Mouse (Mus musculus) brain, embryonic 14.5 days (tissue): ENCODE measurements around the gene Sbk3. TPM values are rescaled to one million over a fixed set of nuclear protein-coding genes. Genes with fewer than 3 reads are reported as not detected.

Experiments
- DNase-seq: peaks from one replicate; pipeline ENCODE4 v3.0.0-alpha.2; 2011; ENCODE audit warnings: low read depth
- CTCF ChIP-seq: fragments of 200-500 bp; IDR thresholded peaks from 2 replicates; pipeline ENCODE4 v1.5.1; 2012; ENCODE audit warnings: inconsistent platforms, mild to moderate bottlenecking, moderate library complexity, borderline replicate concordance; ENCODE audit not compliant: insufficient read depth, insufficient read length; ENCODE audit errors: extremely low read depth
- POLR2A ChIP-seq: fragments of 200-500 bp; IDR thresholded peaks from 2 replicates; pipeline ENCODE4 v1.6.1; 2012; ENCODE audit warnings: mild to moderate bottlenecking, inconsistent platforms, borderline replicate concordance; ENCODE audit not compliant: poor library complexity, insufficient read depth, insufficient read length, severe bottlenecking; ENCODE audit errors: extremely low read depth
- polyA plus RNA-seq: library from polyadenylated mRNA; depleted of rRNA; stranded (reverse); fragments of >200 nt; gene quantifications from 2 replicates; pipeline ENCODE4 v1.2.3, GENCODE M21; 2012; rRNA removed

Sbk3 gene
- polyA plus RNA-seq, 1 experiment: 2.0 TPM

GRCm38 (mm10) chr7:4919096-4919495, 51.9 kb downstream of the Sbk3 start:
- no peak for DNase-seq
- TF ChIP-seq CTCF: no peak
- TF ChIP-seq POLR2A: no peak

DNA sequence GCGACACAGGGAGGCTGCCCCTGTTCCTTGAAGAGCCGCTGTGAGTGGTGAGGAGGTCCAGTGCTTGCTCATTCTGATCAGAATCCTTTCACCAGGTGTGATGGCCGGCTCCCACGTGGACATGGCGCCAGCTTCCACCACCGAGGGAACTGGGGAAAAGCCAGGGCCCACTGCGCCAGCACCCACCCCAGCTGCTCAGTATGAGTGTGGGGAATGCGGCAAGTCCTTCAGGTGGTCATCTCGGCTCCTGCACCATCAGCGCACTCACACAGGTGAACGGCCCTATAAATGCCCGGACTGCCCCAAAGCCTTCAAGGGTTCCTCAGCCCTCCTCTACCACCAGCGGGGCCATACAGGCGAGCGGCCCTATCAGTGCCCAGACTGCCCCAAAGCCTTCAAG, 52.3 kb downstream of the Sbk3 start:
- no peak for DNase-seq
- no peak for TF ChIP-seq POLR2A
- TF ChIP-seq CTCF: no peak

- no peak for DNase-seq
- TF ChIP-seq CTCF: no peak
- TF ChIP-seq POLR2A: no peak
Observed at GRCm38 (mm10) chr7:4917494-4917893, 53.5 kb downstream of the Sbk3 start.

DNA sequence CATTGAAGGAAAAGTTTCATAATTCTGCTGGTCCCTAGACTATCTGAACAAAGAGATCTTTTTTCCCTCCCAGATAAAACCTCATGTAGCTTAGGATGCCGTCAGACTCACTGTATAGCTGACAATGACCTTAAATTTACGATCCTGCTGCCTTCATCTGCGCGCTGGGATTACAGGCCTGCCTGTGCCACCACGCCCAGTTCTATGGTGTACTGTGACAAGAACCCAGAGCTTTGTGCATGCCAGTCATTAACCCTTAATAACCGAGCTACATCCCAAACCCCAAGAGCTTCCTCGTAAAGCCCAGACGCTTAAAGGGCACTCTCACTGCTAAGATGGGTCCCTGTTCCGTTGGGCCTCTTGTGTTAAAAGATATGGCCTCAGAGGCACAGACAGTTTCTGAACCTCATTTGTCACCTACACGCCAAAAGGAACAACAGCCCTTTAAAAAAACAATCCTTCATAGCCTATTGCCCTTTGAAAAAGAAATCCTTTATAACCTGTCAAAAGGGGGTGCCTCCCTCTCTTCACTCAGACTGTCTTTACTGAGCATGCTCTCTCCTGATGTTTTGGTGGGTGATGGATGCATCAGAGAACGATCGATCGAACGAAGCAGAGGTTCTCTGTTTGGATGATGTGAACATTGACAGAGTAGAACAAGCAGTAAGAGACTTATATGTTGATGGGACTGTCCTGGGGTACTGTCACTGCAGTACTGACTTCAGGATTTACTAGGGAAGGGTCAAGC, 55.1 kb downstream of the Sbk3 start:
- TF ChIP-seq CTCF (no peak), POLR2A (no peak)
- peak; percentile 77 for DNase-seq

Other genes starting within 250 kb of the Sbk3 start
- 0.03 and 0.05 TPM in 2 replicates for gene Tmem150b, start 245.9 kb downstream of the Sbk3 start, polyA plus RNA-seq
- gene Kmt5c, start 231.1 kb downstream of the Sbk3 start, polyA plus RNA-seq: 197 and 214 TPM in 2 replicates
- gene Cox6b2, start 218.1 kb downstream of the Sbk3 start, polyA plus RNA-seq: 26.2 and 27.5 TPM in 2 replicates
- not detected in 2 replicates for gene Fam71e2, start 199.9 kb downstream of the Sbk3 start, polyA plus RNA-seq
- 0.16 and 0.38 TPM in 2 replicates for gene Il11, start 188.3 kb downstream of the Sbk3 start, polyA plus RNA-seq
- not detected in 2 replicates for gene Tmem190, start 188.2 kb downstream of the Sbk3 start, polyA plus RNA-seq
- 3.4 and 5.2 TPM in 2 replicates for gene Tmem238, start 181.5 kb downstream of the Sbk3 start, polyA plus RNA-seq
- gene Rpl28, start 178.3 kb downstream of the Sbk3 start, polyA plus RNA-seq: 271 and 404 TPM in 2 replicates
- 451 and 626 TPM in 2 replicates for gene Ube2s, start 158.6 kb downstream of the Sbk3 start, polyA plus RNA-seq
- 145 and 170 TPM in 2 replicates for gene Shisa7, start 126.5 kb downstream of the Sbk3 start, polyA plus RNA-seq
- gene Isoc2b, start 100.9 kb downstream of the Sbk3 start, polyA plus RNA-seq: 2.6 and 3.3 TPM in 2 replicates
- 6.7 and 9.0 TPM in 2 replicates for gene Isoc2a, start 94.0 kb downstream of the Sbk3 start, polyA plus RNA-seq
- 0.77 and 1.3 TPM in 2 replicates for gene Gm36210, start 64.7 kb downstream of the Sbk3 start, polyA plus RNA-seq
- 16.7 and 21.7 TPM in 2 replicates for gene Zfp628, start 56.0 kb downstream of the Sbk3 start, polyA plus RNA-seq
- 27.3 and 27.9 TPM in 2 replicates for gene Nat14, start 49.1 kb downstream of the Sbk3 start, polyA plus RNA-seq
- 2.3 and 3.6 TPM in 2 replicates for gene Ssc5d, start 45.4 kb downstream of the Sbk3 start, polyA plus RNA-seq
- 0.14 TPM in 2 replicates for gene Sbk2, start 6.8 kb downstream of the Sbk3 start, polyA plus RNA-seq
- 168 and 190 TPM in 2 replicates for gene Zfp579, start 25.0 kb upstream of the Sbk3 start, polyA plus RNA-seq
- gene Zfp524, start 43.2 kb upstream of the Sbk3 start, polyA plus RNA-seq: 11.9 and 18.0 TPM in 2 replicates
- gene Fiz1, start 43.5 kb upstream of the Sbk3 start, polyA plus RNA-seq: 49.9 and 54.5 TPM in 2 replicates
- not detected in 2 replicates for gene Gm44973, start 44.3 kb upstream of the Sbk3 start, polyA plus RNA-seq
- gene Zfp865, start 49.2 kb upstream of the Sbk3 start, polyA plus RNA-seq: 43.5 and 52.4 TPM in 2 replicates
- gene Ccdc106, start 49.4 kb upstream of the Sbk3 start, polyA plus RNA-seq: 41.4 and 47.8 TPM in 2 replicates
- not detected in 2 replicates for gene 4632433K11Rik, start 63.0 kb upstream of the Sbk3 start, polyA plus RNA-seq
- 6.8 and 7.6 TPM in 2 replicates for gene Zfp784, start 67.3 kb upstream of the Sbk3 start, polyA plus RNA-seq
- gene Zfp580, start 80.4 kb upstream of the Sbk3 start, polyA plus RNA-seq: 61.4 and 88.7 TPM in 2 replicates
- 404 and 431 TPM in 2 replicates for gene U2af2, start 91.0 kb upstream of the Sbk3 start, polyA plus RNA-seq
- gene Epn1, start 109.1 kb upstream of the Sbk3 start, polyA plus RNA-seq: 176 and 216 TPM in 2 replicates
- not detected in 2 replicates for gene Rfpl4, start 145.8 kb upstream of the Sbk3 start, polyA plus RNA-seq
- 0.14 and 0.37 TPM in 2 replicates for gene Rasl2-9, start 154.8 kb upstream of the Sbk3 start, polyA plus RNA-seq
- gene Vmn1r55, start 178.5 kb upstream of the Sbk3 start, polyA plus RNA-seq: not detected in 2 replicates
- not detected in 2 replicates for gene Vmn1r56, start 225.6 kb upstream of the Sbk3 start, polyA plus RNA-seq
- not detected in 2 replicates for gene Vmn1r57, start 247.3 kb upstream of the Sbk3 start, polyA plus RNA-seq